Mouse (Mus musculus) intestine, postnatal 0 days (tissue): ENCODE results near the gene Pycr1. TPM values are rescaled to one million over a fixed set of nuclear protein-coding genes. Genes with fewer than 3 reads are reported as not detected.
A peak's percentile ranks its signal among the peaks of the same experiment; 100 is the strongest.

ENCODE experiments used
- ATAC-seq: fragments of 200-750 bp; cut with Nextera tagmentation; 2 replicates; pipeline ENCODE4 v1.8.0; 2017; ENCODE audit warnings: mild to moderate bottlenecking, moderate TSS enrichment, moderate library complexity
- H3K27ac ChIP-seq: fragments of 300-500 bp; sonication (generic); 2 replicates; pipeline ENCODE4 v1.5.1; 2014; ENCODE audit warnings: mild to moderate bottlenecking, low read depth, low read length, moderate library complexity
- H3K27me3 ChIP-seq: fragments of 300-500 bp; sonication (generic); replicated peaks from 2 replicates; pipeline ENCODE4 v1.6.1; 2014; ENCODE audit warnings: low read length, mixed read lengths; ENCODE audit not compliant: control insufficient read depth, insufficient read depth
- H3K36me3 ChIP-seq: fragments of 300-500 bp; sonication (generic); 2 replicates; pipeline ENCODE4 v1.6.1; 2014; ENCODE audit warnings: mild to moderate bottlenecking, moderate library complexity; ENCODE audit not compliant: control insufficient read depth, insufficient read depth
- H3K4me1 ChIP-seq: fragments of 300-500 bp; sonication (generic); replicated peaks from 2 replicates; pipeline ENCODE4 v1.6.1; 2014; ENCODE audit warnings: antibody characterized with exemption, low read length, mixed read lengths; ENCODE audit not compliant: control insufficient read depth, insufficient read depth
- H3K4me2 ChIP-seq: fragments of 300-500 bp; sonication (generic); replicated peaks from 2 replicates; pipeline ENCODE4 v1.6.1; 2014; ENCODE audit warnings: low read depth, mild to moderate bottlenecking, moderate library complexity
- H3K4me3 ChIP-seq: fragments of 300-500 bp; sonication (generic); 2 replicates; pipeline ENCODE4 v1.5.1; 2014; ENCODE audit warnings: low read depth, low read length
- H3K9ac ChIP-seq: fragments of 300-500 bp; sonication (generic); 2 replicates; pipeline ENCODE4 v1.6.1; 2014; ENCODE audit warnings: mild to moderate bottlenecking, low read depth, low read length
- H3K9me3 ChIP-seq: fragments of 300-500 bp; sonication (generic); 2 replicates; pipeline ENCODE4 v1.6.1; 2016; ENCODE audit warnings: mixed run types; ENCODE audit not compliant: control insufficient read depth
- CTCF ChIP-seq: sonication (generic); IDR thresholded peaks from 2 replicates; pipeline ENCODE4 v1.5.1; 2016; ENCODE audit warnings: low read depth, mild to moderate bottlenecking, control low read depth, antibody characterized with exemption, moderate library complexity
- WGBS: fragments of 180-500 bp; shearing (Covaris S2); extraction: QIAGEN DNeasy Blood & Tissue Kit; methylation state at CpG from one replicate; pipeline ENCODE4 v1.1.7; 2014; 5-methylcytosine and 5-hydroxymethylcytosine counted together
- polyA plus RNA-seq: library from polyadenylated mRNA; unstranded; fragments of >200 nt; fragmentation: Nextera tagmentation; extraction: Ambion mirVana; gene quantifications from 2 replicates; pipeline ENCODE4 v1.2.1, GENCODE M21; 2015

The Pycr1 gene
- polyA plus RNA-seq, 1 experiment from 2014 or later: 6.5 TPM

- Histone ChIP-seq H3K9ac (peak overlapping the region; percentile 32), H3K9me3 (no peaks in the 10 kb centered on the region), H3K27ac (peak overlapping the region; percentile 91), H3K4me2 (peak overlapping the region; percentile 88), H3K27me3 (no peaks in the 10 kb centered on the region), H3K36me3 (peaks cover 21% of the 10 kb centered on the region), H3K4me1 (peaks cover 9% of the 10 kb centered on the region), H3K4me3 (peak overlapping the region; percentile 15; the same call in 1 of the 2 replicates)
- 0 out of 2 replicates have a peak, but pooled peaks have one; percentile 19 for ATAC-seq
- WGBS: 23% methylated on average over 7 of the region's 7 CpGs
- no peak for TF ChIP-seq CTCF
Observed at GRCm38 (mm10) chr11:120629911-120630310, 13.7 kb downstream of the Pycr1 start.

- no peaks in the 10 kb centered on the region for H3K27me3 ChIP-seq
- WGBS: 58% methylated on average over 23 of the region's 23 CpGs
- H3K4me1 ChIP-seq: peaks cover 9% of the 10 kb centered on the region
- H3K4me3 ChIP-seq: peak overlapping the region; percentile 15; the same call in 1 of the 2 replicates
- H3K27ac ChIP-seq: peak overlapping the region; percentile 91
- peak overlapping the region; percentile 88 for H3K4me2 ChIP-seq
- peak overlapping the region; percentile 32; the same call in 1 of the 2 replicates for H3K9ac ChIP-seq
- ATAC-seq: no peak
- H3K9me3 ChIP-seq: no peaks in the 10 kb centered on the region
- no peak for TF ChIP-seq CTCF
- H3K36me3 ChIP-seq: peaks cover 21% of the 10 kb centered on the region
Observed at GRCm38 (mm10) chr11:120629341-120629730, 14.2 kb downstream of the Pycr1 start.

GRCm38 (mm10) chr11:120628601-120629340 lies 14.8 kb downstream of the Pycr1 start:
- peak overlapping the region; percentile 88 for H3K4me2 ChIP-seq

GRCm38 (mm10) chr11:120627468-120628300 lies 15.9 kb downstream of the Pycr1 start:
- ATAC-seq: no peak
- no peak overlapping the region for H3K4me2 ChIP-seq
- no peak overlapping the region for H3K9ac ChIP-seq
- peaks cover 30% of the 10 kb centered on the region for H3K36me3 ChIP-seq
- peak overlapping the region; percentile 21; the same call in 1 of the 2 replicates for H3K27ac ChIP-seq
- H3K4me3 ChIP-seq: no peak overlapping the region
- no peaks in the 10 kb centered on the region for H3K27me3 ChIP-seq
- no peak for TF ChIP-seq CTCF
- no peaks in the 10 kb centered on the region for H3K9me3 ChIP-seq
- 68% methylated on average over 22 of the region's 22 CpGs for WGBS
- H3K4me1 ChIP-seq: peaks cover 10% of the 10 kb centered on the region

More at GRCm38 (mm10) chr11:120628601-120629340, 14.8 kb downstream of the Pycr1 start:
- 88% methylated on average over 23 of the region's 23 CpGs for WGBS
- H3K9me3 ChIP-seq: no peaks in the 10 kb centered on the region
- peaks cover 21% of the 10 kb centered on the region for H3K36me3 ChIP-seq
- H3K9ac ChIP-seq: no peak overlapping the region
- no peaks in the 10 kb centered on the region for H3K27me3 ChIP-seq
- no peak overlapping the region; the same call in 1 of the 2 replicates for H3K4me3 ChIP-seq
- ATAC-seq: no peak
- peaks cover 7% of the 10 kb centered on the region for H3K4me1 ChIP-seq
- peak overlapping the region; percentile 91 for H3K27ac ChIP-seq
- no peak for TF ChIP-seq CTCF

- Histone ChIP-seq H3K27ac (0 out of 2 replicates have a peak overlapping the region, but pooled peaks have one; percentile 21), H3K4me1 (peaks cover 10% of the 10 kb centered on the region), H3K4me3 (no peak overlapping the region), H3K36me3 (peaks cover 31% of the 10 kb centered on the region), H3K9me3 (no peaks in the 10 kb centered on the region), H3K9ac (no peak overlapping the region), H3K27me3 (no peaks in the 10 kb centered on the region), H3K4me2 (no peak overlapping the region)
- 85% methylated on average over 11 of the region's 11 CpGs for WGBS
- TF ChIP-seq CTCF: no peak
- ATAC-seq: no peak
Observed at GRCm38 (mm10) chr11:120626785-120627467, 16.6 kb downstream of the Pycr1 start.
